Mouse (Mus musculus) embryo, embryonic 11.5 days (tissue): ENCODE results near the gene Hmcn2.

Experiments
- DNase-seq: peaks from one replicate; pipeline ENCODE4 v3.0.0-alpha.2; 2012; ENCODE audit warnings: low read depth, low spot score

Gene Hmcn2

DNA sequence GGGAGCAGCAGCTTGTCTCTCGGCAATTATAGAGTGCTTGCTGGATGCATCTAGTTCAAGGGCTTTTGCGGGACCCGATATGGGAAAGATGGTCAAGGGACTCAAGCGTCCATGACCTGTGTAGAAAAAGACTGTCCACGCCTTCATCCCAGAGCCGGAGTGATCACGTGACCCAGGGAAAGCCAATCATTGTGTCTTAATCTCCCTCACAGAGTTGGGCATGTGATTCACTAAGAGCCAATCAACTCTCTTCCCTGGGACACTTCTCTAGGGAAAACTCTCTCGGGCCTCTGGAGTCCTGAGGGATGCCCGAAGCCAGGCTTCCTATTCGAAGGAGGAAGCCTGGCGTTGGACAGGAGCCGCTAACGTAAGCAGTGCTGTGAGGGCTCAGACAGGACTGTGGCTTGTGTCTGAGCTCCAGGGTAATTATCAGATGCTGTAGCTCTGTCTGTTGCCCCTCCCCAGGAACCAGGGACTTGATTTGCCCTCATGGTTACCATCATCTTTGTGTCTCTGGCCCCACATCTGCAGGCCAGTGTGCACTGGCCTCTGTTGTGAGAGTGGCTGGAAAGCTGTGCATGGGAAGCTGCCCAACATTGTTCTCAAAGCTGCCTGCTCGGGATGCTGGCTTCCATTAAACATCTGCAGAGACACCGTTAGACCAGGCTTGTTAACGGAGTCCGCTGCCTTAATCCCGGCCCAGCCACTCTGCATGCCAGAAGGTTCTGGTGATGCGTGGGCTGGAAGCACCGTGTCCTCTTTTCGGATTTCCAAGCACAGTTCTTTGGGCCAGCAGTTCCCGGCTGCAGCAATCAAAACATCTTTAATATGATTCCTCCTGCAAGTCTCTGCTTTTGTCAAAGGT, 9.2 kb upstream of the Hmcn2 start:
- DNase-seq: no peak

DNA sequence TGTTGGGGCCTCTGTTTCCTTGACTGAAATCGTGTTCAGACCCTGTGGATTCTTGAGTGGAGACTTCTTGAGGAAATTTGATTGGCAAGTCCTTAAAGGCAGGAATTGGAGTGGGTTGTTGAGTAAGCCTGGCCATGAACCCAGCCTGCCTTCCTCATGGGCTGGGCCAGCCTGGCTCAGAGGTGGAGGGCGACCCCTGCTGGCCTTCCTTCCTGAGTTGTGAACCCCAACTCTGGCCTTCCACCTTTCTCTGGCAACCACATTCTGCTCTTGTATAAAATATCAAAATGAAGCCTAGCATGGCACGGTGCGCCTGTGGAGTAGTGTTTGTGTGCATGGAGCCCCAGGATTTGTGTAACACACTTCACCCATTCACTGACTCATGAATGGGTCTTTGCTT, 8.5 kb upstream of the Hmcn2 start:
- DNase-seq: no peak

DNA sequence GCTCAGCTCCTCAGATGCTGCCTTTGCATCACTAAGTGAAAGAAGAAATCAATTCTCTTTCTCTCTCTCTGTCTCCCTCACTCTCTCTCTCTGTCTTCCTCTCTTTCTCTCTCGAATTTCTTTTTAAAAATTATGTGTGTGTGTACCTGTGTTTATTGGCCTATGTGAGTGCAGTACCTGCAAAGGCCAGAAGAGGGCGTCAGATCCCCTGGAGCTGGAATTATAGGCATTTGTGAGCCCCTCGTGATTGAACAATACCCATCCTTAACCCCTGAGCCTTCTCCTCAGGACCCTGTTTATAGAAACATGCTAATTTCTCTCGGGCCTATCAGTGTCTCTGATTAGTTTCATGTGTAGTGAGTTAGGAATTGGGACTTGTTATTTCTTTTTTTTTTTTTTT, 6.0 kb upstream of the Hmcn2 start:
- no peak for DNase-seq

DNA sequence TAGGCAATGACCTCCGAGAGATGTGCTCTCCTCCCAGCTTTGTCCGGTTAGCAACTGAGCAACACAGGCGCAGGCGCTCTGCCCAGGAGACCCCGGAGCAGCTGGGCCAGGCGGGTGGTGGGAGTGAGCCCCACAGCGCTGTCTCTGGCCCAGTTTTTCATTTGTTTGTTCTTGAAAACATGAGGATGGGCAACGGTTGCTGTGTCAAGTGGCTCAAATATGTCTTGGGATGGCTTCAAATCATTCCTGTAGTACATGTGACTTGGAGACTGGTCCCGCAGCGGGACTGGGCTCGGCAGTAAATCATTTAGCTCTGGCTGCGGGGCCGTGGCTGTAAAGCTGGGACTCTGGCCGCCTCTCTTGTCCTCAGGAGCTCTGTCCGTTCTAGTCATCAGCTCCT, 4.7 kb upstream of the Hmcn2 start:
- DNase-seq: no peak

DNA sequence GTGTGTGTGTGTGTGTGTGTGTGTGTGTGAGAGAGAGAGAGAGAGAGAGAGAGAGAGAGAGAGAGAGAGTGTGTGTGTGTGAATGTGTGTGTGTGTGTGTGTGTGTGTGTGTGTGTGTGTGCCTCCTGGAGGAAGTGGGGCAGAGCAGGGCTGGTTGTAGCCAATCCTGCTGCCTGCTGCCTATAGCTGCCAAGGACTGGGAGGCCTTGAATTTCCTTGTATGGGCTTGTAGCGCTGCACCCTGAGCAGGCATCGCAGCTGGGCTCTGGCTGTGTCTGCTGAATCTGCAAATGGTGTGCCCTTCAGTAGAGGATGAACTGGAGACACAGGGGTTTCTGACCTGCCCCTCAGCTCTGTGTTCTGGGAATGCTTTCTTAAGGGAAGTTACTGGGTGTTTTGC, 3.9 kb downstream of the Hmcn2 start:
- DNase-seq: no peak

DNA sequence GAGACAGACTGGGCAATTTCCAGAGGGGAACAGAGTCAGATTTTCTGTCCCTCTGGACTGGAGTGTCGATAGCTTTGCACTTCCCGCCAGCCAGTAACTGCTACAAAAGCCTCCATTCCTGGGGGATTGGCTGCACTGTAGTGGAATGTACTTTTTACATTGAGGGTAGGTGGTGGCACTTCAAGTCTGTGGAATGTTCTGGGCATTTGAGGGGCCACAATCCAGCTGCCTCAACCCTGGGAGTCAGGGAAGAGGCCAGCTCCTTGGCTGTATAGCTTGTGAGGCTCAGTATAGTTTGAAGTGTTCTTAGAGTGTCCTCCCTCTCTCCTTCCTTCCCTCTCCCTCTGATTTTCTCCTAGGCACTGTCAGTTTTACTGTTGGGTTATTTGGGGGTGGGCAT, 5.0 kb downstream of the Hmcn2 start:
- DNase-seq: no peak

DNA sequence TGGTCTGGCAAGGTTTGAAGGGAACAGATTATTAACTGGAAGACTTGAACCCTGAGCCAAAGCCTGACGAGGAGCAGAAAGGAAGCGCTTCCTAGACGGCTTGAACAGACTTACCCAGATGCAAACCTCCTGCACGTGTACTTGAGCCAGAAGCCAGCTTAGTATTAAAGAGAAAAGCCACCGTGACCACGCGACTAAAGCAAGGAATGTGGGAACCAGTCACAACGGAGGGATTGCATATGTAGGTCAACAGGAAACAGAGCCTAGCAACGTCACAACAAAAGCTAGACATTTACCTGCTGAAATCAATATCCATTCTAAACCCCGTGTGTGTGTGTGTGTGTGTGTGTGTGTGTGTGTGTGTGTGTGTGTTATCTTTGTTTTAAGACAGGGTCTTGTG, 13.0 kb downstream of the Hmcn2 start:
- no peak for DNase-seq

DNA sequence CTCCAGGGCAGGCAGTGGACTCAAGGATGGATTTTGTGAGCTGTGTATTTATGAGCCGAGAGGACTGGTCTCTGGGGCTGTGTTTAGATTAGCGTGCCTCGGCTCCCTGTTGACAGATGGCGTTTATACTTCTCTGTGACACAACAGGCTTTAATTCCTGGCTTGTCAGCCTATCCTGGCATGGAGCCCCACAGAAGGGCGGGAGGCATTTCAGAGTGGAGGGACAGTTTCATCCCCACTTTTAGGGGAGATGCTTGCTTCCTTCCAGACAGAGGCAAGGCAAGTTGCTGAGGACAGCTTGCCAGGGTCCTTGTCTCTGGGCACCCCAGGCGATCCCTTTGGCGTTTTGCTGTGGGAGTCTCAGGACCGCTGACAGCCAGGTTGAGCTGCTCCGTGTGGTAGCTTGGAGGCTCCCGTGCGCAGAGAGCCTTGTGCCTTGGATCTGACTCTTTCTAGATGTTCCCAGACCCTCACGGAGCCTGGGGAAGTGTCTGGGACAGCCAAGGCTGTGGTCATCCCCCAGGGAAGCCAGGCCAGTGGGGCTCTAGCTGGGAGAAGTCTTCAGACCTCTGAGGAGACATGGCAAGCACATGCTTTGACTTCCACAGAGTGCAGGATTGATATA, 23.6 kb downstream of the Hmcn2 start:
- no peak for DNase-seq

DNA sequence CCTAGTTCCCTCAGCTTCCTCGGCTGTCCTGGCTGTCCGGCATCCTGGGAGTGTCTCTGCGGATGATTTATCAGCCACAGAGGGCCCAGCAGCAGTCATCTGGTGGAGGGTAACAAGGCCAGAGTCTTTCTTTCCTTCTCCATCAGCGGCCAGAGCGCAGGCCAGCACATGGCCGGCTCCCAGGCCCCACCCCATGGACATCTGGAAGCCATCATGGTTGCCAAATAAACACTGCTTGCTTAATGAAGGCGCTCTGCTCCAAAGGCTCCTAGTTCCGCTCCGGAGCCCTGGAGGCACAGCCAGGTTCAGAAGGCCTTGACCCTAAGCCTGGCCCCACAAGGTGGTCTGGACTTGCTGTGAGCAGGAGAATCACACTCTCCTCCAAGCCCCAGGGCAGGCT, 25.6 kb downstream of the Hmcn2 start:
- peak; percentile 34 for DNase-seq

DNA sequence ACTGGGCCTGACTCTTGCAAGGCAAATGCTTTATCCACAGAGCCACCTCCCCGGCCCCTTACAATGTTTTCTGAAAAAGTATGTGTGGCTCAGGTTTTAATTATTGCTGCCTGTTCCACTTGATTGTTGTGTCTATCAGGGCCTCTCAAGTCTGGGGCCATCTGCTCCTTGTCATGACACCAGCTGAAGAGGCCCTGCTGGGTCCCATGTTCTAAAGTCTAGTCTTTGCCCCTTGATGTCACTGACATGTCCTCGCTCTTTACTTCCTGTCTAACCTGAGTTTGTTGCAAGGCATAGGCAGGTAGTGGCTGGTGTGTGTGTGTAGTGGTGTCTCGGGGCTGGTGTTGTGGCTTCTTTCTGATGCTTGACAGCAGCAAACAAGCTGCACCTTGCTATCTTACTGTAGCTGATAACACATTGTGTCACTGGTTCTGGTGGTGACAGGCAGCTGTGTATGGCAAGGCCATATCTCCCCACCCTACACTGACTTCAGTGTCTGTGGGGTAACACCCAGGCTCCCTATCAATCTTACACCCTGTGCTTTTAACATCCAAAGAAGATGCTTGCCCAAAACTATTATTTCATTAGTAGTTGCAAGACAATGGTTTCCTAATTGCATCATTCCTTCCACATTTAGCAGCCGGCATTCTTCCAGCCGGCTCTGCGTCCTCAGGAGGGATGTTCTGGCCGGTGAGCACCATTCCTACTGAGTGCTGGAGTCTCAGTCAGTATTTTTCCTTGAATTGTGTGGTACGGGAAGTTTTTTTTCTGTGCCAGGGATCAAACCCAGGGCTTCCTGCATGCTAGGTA, 27.7 kb downstream of the Hmcn2 start:
- DNase-seq: no peak

DNA sequence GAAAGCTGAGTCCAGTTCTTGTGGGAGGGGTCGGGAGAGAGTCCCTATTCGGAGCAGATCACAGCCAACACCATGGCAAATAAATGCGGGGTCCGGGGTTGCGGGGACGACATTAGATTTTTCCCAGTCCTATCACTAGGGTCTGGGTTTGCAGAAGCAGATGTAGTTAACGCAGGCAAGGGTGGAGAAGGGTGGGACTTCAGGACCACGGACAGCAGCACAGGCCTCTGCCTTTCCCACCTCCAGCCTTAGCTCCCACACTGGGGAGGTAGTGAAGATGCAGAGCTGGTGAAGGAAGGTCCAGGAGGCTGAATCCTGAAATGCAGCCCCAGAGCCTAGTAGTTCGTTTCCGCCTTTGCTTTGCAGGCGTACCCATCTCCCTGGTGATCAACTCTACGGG, 31.9 kb downstream of the Hmcn2 start:
- DNase-seq: peak; percentile 64

DNA sequence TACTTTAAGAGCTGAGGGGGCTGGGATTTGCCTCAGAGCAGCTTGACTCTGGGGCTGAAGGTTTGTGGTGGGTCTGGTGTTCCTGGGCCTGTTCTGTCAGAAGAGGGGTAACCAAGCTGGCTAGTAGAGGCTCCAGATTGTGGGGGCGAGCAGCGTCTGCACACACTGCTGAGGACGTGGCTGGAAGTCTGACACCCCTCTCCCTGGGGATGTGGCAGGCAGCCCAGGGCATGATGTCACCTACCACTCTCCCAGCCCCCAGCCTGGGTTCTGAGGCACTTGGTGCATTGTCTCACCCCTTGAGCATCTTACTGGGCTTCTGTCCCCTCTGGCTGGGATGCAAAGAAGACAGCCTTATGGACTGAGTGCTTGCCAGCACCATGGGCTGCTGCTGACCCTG, 34.2 kb downstream of the Hmcn2 start:
- no peak for DNase-seq

DNA sequence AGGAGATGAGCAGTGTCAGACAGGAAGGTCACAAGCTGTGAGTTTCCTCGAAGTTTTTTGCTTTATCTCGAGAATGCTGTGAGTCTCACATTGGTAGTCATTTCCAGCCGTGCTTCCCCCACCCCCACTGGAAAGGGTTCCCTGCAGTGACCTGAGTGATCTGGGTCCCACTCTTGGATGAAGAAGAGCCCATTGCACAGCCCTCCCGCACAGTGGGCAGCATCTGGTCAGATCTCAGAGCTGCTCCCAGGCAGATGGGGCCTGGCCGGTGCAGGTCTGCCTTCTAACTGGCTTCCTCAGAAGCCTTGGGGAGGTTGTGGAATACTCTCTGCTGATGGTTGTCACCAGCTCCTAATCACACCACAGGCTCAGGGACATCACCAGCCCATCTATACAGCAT, 34.6 kb downstream of the Hmcn2 start:
- DNase-seq: no peak

DNA sequence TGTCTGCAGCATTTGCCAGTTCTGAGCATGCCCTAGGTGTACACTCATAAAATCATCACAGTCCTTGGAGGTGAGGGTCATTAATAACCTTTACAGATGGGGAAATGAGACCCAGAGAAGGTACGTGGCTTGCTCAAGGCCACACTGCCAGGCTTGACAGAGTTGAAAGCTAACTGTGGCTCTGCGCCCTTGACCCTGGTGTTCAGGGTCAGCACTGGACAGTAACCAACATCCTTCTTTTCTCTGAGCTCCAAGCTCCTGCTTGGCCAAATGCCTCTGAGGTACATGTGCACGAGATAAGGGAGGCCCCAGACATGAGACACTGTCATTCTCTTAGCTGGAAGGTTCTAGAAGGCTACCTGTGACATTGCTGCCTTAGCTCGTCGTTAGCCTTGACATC, 42.6 kb downstream of the Hmcn2 start:
- DNase-seq: no peak

DNA sequence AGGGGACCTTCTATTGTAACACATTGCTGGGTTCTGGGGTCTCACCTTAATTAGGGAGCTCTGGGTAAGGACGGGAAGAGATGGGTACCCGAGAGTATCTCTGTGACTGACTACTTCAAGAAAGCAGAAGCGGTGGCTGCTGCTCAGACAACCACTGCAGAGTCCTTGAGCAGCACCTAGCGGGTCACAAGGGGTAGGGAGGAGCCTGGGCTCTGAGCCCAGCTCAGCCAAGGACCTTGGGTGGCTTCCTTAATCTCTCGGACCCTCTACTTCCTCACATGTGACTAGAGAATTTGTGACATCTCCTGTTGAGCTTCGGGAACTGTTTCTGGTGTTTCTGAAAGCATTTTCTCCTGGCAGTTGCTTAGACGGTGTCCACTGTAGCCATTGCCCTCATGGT, 45.1 kb downstream of the Hmcn2 start:
- no peak for DNase-seq

DNA sequence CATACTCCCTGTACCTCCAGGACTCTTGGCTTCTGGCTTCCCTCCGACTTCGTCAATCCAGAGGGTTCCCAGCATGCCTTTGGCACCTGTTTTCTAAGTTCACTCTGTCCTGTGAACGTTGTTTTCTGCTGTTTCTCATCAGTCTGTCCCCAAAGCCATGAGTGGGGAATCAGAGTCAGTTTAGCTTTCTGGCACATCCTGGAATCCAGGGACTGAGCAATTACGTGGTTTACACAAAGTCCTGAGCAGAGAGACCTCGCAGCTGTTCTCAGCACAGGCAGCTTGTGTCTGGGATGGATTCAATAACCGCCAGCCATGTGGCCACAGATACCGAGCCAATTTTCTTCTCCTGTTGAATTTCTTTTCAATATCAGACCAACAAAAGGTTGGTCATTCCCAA, 53.0 kb downstream of the Hmcn2 start:
- DNase-seq: no peak

DNA sequence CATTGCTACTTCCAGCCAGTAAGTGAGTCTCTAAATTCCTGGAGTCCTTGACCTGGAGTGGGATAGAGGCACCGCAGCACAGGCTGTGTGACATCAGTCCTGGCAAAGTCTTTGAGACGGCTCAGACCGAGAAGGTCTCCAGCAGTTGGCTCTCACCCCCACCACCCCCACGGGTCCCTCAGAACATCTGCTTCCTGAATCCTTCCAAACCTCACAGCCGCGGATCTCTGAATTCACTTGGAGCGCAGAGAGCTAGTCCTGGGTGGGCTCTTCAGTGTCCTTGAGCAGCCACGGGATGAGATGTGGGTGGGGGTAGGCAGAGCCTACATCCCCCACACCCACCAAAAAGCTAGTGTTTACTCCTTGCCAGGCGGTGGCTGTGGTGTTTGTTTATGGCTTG, 57.2 kb downstream of the Hmcn2 start:
- no peak for DNase-seq

DNA sequence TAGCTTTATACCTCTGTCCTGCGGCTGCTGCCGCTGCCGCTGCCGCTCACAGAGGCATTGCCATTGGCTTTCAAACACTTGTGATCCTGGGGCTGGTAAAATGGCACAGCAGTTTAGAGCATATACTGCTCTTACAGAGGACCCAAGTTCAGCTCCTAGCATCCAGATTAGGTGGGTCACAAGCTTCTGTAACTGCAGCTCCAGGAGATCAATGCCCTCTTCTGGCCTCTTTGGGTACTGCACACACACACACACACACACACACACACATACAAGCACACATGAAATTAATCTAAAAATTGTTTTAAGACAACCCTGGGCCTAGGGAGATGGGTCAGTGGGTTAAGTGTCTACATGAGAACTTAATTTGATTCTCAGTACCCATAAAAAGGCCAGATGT, 58.0 kb downstream of the Hmcn2 start:
- no peak for DNase-seq

DNA sequence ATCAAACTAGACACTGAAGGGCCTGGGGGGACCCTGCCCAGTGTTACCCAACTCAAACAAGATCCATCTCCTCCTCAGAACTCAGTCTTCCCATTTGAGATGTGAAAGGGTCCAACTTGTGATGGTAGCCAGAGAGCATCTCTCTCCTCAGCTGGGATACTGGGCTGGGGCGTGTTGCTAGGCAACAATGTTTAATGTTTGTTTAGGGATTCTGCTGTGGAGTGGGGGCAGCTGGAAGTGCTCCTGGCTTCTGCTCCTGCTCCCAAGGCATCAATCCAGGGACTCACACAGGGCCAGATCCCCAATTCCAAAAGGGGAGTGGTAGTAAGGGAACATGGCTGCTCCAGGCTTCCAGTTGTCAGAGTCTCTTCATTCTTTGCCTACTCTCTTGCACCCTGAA, 60.2 kb downstream of the Hmcn2 start:
- DNase-seq: no peak

DNA sequence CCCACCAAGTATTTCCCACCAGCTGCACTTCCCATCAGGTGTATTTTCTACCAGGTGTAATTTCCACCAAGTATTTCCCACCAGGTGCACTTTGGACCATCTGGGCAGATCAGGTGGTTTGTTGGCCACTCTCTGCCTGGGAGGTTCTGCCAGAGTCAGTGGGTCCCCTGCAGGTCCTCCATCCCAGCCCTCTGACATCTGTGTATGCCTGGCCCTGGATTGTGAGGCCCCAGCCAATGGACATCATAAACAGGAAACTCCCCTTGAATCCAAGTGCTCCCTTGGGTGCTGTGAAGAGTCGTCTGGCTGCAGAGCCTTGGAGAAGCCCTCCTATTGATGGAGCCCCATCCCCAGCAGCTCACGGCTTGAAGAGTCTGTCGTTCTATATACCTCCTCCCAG, 61.8 kb downstream of the Hmcn2 start:
- DNase-seq: no peak

DNA sequence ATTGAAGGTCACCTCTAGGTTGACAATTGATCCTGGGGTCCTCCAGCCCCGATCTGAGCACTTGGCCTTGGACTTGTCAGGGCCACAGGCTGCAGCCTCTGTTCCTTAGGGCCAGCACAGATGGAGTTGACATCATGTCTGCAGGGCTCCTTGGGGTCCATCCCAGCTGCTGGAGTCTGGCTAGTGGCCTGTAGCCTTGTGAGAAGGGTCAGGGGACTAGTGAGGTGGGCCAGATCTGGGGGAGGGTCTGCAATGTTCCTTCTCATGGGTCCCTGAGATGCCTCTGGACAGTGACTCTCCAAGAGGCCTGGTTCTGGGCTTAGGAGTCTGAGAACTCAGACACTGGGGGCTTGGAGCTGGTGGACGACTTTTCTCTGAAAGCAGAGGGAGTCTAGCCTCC, 63.3 kb downstream of the Hmcn2 start:
- DNase-seq: no peak

DNA sequence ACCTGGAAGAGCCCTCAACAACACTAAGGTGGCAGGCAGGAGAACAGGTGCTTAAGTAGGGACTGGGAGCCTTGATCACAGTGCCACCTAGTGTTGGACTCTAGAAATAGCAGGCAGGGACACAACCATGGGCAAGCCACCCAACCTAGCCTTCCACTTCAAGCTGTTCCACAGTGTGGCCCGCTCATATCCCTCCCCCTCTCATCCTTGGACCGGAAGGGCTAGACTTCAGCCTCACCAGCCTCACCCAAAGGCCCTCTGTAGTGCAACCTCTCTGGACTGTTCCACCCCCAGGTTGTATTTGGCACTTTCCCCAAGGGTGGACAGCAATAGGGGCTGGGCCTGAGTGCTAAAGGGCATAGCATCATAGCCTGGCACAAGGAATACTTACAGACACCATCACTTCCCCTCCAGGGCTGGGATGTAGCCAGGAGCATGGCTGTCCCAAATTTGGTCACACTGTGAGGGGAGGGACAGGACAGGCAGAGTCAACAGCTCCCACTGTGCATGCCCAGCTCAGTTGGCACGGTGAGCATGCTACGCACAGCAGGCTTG, 67.2 kb downstream of the Hmcn2 start:
- peak; percentile 44 for DNase-seq
